Mouse (Mus musculus) 3T3-L1 (cell line): ENCODE results near the gene Inf2.
A peak's percentile ranks its signal among the peaks of the same experiment; 100 is the strongest.

ENCODE experiments used
- DNase-seq: peaks from one replicate; pipeline ENCODE4 v3.0.0-alpha.2; 2015; ENCODE audit warnings: low read depth, low spot score

The Inf2 gene

DNA sequence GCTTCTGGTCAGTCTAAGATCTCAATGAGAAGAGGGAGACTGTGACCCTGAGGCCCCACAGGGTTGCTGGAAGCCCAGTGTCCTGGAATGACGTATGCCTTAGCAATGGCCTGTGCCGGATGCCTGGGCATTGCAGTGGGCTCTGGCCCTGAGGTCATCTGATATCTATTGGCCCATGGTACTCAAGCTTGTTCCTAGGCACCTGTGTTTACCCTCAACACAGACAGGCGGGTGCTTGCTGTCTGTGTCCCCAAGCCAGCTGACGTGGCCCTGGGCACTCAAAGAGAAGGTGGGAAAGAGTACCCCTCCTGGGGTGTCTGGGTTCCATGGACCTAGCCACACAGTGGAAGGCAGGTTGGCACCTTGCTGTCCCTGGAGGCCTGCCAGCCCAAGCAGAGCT is 37.1 kb downstream of the Inf2 start:
- DNase-seq = no peak

DNA sequence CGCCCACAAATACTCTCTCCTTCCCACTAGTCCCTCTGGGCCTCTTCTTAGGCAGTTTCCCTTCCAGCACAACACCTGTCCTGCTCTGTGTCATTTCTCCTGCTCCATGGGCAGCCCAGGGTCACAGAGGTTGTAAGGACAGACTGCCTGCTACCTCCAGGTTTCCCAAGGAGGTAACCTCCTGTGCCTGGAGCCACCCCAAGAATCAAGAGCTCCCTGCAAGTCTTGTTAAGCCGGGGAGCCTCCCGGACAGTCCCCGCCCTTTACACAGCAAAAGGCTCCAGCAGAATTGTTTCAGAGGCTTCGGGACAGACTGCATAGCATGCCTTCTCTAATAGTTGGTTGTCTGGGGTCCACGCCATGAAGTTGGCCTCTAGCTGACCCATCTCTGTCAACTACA is 37.9 kb downstream of the Inf2 start:
- no peak for DNase-seq

DNA sequence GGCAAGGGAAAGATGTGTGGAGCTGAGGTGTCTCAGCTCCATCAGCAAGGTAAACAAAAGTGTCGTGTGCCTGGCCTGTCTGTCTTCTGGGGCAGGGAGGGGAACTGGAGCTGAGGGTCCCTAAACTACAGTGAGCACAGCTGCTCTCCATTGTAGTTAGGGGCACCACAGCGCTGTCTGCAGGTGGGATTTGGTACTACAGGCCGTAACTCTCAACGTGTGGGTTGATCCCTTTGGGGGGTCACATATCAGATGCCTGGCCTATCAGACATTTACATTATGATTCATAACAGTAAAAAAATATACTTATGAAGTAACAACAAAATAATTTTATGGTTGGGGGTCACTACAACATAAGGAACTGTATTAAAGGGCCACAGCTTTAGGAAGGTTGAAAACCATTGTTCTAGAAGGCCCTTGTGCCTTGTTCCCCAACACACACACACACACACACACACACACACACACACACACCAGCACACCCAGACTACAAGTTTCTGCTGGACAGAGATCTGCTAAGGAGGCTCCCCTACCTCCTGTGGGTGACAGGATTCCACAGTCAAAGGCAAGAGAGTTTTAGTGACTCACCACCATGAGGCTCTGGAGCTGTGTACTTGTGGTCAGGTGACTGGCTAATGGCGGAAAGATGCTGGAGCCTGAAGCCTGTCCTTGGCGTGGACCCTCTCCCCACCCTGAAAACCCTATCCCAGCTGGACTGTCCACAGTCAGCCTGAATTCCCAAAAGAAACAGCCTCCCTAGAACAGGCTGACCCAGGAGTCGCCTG is 38.7 kb downstream of the Inf2 start:
- DNase-seq = peak; percentile 69

DNA sequence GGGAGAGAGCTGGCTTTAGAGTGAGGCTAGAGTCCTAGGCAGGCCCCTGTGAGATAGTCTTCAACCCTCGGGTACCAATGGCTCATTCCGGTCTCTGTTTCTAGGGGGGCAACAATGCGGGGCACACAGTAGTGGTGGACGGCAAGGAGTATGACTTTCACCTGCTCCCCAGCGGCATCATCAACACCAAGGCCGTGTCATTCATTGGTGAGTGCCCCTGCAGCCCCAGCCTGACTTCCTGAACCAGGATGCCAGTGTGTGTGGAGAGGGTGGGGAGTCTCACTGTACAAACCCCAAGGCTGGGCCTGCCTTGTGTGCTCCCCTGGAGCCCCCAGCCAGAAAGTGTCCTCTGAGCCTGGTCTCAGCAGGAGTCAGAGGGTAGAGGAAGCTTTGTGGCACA is 39.6 kb downstream of the Inf2 start:
- no peak for DNase-seq

DNA sequence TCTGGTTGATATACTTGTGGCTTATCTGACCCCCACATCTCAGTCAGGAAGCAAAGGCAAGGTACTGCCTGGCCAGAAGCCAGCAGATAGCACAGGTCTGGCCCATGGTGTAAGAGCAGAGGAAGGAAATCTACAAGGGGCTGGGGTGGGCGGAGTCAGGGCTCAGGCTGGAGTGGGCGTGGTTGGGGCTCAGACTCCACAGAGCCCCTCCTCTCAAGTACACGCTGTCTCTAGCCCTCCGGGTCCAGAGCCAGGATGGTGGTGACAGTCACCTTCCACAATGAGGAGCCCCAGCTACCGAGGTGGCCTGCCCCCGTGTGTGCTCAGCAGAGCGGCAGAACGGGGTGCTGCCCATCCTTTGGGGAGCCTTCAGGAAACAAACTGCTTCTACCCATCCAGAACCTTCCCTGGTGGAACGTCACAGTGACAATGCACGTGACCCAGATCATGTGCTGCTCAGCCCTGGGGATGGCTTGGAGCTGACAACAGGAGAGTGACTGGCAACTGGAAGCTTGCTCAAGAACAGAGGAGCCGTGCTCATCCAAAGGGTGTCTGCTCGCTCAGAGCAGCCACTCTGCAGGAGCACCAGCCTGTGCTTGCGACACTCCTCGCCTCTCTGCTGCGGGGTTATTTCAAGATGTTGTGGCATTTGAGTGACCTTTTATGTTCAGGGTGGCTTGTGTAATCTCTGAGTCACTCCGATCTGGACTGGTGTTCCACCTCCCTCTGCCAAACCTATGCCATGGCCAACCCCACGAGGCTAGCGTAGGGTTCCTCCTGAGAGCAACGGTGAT is 40.5 kb downstream of the Inf2 start:
- peak; percentile 80 for DNase-seq

DNA sequence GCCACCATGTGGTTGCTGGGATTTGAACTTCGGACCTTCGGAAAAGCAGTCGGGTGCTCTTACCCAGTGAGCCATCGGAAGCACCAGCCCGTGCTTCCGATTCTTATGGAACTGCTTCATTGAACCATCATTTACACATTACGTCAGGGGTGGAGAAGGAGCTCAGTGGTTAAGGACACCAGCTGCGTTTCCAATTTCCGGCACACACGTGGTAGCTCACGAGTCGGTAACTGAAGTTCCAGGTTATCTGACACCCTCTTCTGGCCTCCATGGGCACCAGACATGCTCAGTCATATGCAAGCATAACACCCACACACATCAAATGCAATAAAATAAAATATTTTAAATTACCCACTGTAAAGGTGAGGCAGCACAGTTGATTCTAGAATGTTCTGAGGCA is 41.4 kb downstream of the Inf2 start:
- DNase-seq = no peak

DNA sequence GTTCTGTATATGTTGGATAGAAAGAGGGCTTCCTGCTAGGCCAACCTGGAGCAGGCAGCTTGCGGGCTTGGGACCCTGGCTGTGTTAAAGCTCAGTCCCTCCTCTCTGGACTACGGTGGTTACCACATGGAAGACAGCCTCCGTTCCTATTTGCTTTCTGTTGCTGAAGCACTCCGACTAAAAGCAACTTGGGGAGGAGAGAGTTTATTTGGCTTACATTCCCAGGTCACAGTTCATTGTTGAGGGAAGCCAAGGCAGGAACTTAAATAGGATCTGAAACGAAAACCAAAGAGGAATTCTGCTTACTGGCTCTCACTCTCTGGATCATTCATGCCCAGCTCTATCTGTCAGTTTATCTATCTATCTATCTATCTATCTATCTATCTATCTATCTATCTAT is 42.2 kb downstream of the Inf2 start:
- DNase-seq = no peak

DNA sequence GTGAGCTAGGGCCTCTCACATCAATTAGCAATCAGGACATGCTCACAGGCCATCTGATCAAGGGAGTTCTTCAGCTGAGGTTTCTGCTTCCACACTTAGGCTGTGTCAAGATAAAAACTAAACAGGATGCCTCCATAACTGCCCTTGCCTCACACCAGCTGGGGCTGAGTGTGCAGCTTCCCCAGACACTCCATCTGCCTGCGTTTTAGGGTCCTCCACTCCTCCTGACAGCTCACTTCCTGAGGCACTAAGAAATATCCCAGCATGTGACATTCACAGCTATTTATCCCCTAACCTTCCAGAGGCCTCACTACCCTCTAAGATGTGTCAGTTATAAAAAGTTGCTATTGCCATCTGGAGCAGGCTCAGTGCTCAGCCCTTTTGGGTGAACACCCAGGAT is 42.9 kb downstream of the Inf2 start:
- DNase-seq = no peak

DNA sequence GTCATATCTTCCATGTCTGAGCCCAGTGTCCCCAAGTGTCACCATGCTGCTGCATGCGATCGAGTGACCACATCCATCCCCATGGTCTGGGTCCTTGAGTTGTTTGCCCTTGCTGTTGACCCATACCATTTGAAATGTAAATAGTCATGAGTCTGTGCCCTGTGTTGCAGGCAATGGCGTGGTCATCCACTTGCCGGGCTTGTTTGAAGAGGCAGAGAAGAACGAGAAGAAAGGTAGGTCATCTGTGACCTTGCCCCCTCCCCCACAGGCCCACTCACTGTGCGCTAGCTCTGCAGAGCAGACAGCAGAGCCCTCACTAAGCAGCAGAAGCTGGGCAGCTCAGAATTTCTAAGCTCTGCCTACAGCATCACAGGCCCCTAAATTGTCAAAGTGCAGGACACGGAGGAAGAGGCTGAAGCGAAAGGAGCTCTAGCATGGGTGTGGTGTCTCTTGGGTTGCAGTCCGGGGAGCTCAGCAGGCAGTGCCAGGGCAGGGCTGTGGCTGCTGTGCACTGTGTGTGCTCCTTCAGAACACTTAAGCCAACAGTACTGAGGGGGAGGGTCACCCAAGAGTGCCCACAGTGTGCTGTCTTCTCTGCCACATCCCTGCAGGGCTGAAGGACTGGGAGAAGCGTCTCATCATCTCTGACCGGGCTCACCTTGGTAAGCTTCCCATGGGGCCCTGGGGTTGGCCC is 43.6 kb downstream of the Inf2 start:
- DNase-seq = no peak

DNA sequence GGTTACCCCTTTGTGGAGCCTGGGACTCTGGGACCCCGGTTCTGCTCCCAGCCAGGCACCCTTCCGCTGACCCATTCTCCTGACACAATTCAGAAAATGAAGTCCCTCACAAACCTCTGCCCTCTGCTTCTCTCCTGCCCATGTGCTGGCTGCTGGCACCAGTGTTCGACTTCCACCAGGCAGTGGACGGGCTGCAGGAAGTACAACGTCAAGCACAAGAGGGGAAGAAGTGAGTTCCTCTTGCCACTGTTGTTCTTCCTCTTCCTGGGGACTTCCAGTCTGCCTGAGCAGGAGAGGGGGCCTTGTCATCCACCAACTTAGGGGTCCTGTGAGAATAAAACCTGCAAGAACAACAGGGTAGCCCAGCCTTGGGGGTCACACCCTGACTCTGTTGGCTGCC is 44.3 kb downstream of the Inf2 start:
- no peak for DNase-seq

DNA sequence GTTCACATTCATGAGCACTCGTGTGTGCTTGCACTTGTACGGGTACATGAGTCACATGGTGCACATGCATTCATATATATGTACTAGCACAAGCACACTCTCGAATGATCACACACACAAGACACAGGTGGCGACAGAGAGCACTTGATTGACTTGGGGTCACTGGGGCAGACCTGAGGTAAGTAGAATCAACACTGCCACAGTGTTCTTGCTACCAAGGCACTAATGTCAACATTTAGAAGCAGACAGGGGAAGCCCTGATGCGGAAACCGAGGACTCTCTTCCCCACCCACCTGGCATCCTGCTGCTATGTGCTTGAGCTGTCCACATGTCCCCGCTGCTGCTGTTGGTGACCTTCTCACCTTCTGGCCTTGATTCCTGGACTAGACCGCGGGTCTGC is 45.1 kb downstream of the Inf2 start:
- DNase-seq = no peak

DNA sequence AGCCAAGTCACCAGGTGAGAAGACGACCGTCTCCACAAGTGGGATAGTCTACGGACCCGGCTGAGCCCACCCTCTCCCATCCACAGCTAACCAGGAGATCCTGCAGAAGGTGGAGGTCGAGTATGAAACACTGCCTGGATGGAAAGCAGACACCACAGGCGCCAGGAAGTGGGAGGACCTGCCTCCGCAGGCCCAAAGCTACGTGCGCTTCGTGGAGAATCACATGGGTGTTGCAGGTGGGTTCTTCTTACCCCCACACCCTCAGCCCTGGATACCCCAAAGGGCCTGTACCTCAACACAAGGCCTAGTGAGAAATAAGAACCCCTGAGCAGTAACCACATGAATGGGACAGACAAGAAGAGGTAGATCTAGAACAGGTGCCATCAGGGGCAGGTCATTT is 50.9 kb downstream of the Inf2 start:
- no peak for DNase-seq

DNA sequence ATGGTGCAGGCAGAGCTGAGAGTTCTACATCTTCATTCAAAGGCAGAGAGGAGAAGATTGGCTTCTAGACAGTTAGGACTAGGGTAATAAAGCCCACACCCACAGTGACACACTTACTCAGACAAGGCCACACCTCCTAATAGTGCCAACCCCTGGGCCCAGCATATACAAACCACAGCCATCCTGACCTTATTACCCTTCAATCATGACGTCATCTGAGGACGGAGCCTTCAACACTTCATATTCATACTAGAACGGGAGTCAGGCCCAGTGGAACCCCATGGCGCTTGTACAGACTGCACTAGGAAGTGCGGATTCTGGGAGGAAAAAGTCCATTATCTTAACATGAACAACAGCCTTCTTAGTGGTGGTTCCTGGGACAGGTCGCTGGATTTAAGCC is 54.5 kb downstream of the Inf2 start:
- DNase-seq = peak; percentile 54

DNA sequence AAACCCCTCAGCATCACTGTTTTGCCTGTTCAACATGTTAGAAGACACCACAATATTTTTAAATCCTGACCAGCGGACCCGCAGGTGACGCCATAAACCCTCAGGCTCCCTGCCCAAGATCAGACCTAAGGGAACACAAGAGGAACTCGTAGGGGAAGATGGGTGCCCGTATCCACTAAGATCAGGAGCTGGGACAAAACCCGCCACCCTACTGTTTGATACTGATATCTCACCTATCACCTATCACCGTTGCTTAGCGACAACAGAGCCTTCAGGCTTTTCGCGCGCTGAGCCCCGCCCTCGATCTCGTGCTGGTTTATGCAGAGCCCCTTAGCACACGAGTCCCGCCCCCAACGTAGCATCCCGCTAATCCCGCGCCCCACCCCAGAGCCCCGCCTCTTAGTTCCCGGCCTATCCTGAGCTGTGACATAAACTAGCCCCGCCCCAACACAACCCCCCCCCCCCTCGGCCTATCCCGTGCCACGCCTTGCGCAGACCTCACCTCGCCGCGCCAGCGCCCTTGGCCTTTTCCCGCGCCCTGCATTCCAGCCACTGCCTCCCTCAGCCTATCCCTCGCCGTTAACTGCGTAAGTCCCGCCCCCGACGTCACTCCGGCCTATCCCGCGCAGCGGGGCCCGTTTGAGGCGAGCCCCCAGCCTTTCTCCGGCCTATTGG is 55.7 kb downstream of the Inf2 start, which contains the start of gene Siva1:
TSS of gene Siva1 (plus strand) at position 500 of the 675 bp plus-strand sequence.
- DNase-seq = peak; percentile 97

DNA sequence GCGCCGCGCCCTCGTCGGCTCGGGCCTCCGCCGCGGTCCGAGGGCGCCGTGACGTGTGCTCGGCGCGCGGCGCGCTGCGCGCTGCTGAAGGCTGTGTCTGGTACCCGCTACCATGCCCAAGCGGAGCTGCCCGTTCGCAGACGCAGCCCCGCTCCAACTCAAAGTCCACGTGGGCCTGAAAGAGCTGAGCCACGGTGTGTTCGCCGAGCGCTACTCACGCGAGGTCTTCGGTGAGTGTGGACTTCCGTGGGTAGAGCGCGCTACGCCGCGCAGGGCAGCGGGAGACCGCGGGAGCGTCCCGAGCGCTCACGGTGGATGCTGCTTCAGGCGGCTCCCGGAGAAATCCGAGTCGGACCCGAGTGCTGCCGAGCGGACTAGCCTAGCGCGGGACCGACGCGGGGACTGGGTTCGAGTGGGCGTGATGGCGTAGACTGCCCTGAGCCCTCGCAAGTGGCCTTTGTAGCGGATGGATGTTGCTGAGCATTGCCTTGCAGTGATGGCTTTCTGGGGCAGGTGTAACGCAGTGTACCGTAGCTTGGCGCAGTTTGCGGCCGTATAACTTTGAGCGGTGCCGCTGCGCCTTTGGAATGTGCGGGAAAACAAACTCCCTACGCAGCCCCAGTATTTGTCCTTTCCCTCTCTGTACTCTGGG is 56.4 kb downstream of the Inf2 start:
- DNase-seq = no peak

DNA sequence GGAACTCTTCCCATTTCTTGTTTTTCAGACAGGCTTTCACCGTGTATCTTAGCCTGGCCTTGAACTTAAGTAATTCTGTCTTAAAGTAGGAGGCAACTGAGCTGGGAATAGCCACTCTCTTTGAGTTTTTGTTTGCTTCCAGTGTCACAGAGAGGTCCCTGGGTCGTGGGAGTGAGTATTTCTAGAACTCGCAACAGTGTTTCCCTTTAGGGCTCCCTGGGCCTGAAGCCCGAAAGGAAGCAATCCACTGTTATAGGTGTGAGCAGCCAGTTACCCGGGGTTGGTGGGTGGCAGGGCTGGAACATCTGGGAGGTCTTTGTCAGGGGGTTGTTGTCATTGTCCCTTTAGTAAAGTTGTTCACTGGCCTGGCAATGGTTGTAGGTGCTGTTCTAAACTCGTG is 57.6 kb downstream of the Inf2 start:
- DNase-seq = no peak

DNA sequence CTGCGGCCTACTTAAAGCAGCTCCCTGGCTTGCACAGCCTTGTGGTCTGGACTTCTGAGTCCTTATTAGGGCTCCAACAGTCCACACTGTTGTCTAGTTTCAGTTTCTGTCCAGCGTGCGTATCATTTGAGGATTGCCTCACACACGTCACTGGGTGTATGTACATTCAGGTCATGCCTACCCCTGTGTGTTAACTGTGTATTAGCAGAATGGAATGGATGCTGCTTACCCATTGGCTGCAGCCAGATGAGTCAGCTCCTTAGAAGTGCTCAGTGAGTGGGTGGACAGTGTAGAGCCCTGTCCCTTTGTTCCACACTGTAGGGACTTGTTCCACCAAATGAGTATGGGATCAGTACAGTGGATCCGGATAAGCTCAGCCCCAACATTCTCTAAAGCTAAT is 59.5 kb downstream of the Inf2 start:
- DNase-seq = peak; percentile 57

DNA sequence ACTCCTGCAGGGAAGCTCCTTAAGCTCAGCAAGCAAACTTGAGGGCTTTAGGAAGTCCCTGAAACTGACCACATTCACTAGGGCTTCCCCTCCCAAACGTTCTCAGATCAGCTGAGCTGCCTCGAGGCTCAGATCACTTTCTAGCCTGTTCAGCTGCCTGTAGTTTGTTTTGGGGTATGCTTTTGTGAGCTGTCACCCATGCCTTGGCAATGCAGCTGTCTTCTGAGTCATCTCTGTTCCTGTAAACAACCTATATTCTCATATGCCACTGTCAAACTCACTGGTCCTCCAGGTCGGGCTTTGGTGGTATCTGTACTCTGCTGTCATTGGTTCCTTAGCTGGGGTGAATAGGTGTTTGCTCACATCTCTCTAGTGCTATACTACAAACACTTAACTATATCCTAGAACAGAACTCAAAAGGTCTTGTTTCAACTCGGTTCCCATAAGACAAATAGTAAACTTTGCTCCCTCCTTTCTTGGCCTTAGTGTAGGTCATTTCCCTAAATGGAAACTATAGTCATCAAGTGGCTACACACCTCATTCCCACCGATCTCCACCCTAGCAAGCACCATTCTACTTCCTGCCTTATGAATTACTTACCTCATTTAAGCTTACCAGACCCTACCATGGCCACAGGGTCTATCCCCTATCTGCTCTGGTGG is 63.3 kb downstream of the Inf2 start:
- DNase-seq = no peak

DNA sequence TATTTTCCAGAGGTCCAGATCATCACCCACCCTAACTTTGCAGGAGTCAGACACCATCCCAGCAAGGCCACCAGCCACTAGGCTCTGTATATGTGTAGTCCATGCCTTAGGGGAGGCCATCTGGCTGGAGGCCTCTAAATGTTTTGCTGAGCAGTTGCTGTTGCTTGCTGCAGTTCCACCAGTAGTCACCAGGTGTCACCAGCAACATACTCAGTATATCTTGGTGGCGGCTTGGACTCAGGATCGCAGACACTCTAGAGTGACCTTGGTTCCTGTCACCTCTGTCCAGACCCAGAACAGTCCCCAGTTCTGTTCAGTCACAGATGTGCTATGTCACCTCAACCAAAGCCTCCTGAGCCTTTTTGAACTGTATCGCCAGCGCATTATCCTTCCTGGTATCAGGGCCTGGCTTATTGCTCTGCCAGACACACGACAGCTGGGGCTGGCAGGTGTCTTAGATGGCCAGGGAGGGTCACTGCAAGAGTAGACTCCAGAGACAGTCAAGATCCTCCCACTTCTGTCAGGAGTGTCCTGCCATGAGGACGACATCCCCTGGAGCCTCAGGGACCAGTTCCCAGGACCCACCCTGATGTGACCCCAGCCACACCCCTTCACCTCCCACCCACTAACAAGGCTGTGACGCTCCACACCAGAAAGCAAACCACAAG is 64.7 kb downstream of the Inf2 start:
- DNase-seq = peak; percentile 86

DNA sequence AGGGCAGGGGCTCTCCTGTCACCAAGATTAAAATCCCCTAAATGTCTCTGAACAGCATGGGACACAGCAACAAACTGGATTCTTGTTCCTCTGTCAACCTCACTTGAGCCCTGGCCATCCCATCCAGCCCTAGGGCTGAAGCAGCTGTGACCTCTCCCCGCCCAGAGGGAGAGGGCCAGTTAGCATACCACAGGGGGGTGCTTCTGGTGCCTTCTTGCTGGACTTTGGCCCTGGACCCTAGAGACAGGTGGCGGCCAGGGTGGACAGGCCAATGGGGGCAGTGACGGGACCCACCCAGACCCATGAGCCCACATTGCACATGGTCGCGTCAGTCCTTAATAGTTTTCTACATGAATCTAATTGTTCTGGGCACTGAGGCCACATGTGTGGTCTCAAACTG is 65.5 kb downstream of the Inf2 start:
- no peak for DNase-seq
